Mouse (Mus musculus) G1E (cell line): Measurements from ENCODE around the gene Tmtc2. TPM values are rescaled to one million over a fixed set of nuclear protein-coding genes. Genes with fewer than 3 reads are reported as not detected.

Experiments
- ATAC-seq: 2 replicates; pipeline ENCODE4 v1.8.0; 2016; ENCODE audit warnings: mild to moderate bottlenecking; ENCODE audit not compliant: insufficient number of reproducible peaks, poor library complexity, low FRiP score, severe bottlenecking; ENCODE audit errors: extremely low read depth
- DNase-seq: peaks from one replicate; pipeline ENCODE4 v3.0.0; 2012; ENCODE audit warnings: low spot score
- H3K27me3 ChIP-seq: 2 replicates; pipeline ENCODE4 v1.6.1; 2012; ENCODE audit warnings: mild to moderate bottlenecking, low read length, inconsistent platforms; ENCODE audit not compliant: insufficient read depth
- H3K36me3 ChIP-seq: replicated peaks from 2 replicates; pipeline ENCODE3; 2012; ENCODE audit warnings: mild to moderate bottlenecking, inconsistent platforms
- H3K4me1 ChIP-seq: 2 replicates; pipeline ENCODE4 v1.6.1; 2012; ENCODE audit warnings: low read depth, low read length, inconsistent platforms, mixed read lengths; ENCODE audit not compliant: insufficient read depth
- H3K4me3 ChIP-seq: 2 replicates; pipeline ENCODE4 v1.5.1; 2012; ENCODE audit warnings: low read depth, mild to moderate bottlenecking, inconsistent platforms, low read length, moderate library complexity, mixed read lengths
- H3K9me3 ChIP-seq: replicated peaks from 2 replicates; pipeline ENCODE4 v1.6.1; 2012; ENCODE audit warnings: inconsistent platforms
- CTCF ChIP-seq: IDR thresholded peaks from 2 replicates; pipeline ENCODE4 v1.5.1; 2012; ENCODE audit warnings: low read depth, low read length, inconsistent platforms, mixed read lengths
- GATA1 ChIP-seq: IDR thresholded peaks from 2 replicates; pipeline ENCODE4 v1.6.1; 2012; ENCODE audit warnings: borderline replicate concordance, low read length, inconsistent platforms, mixed read lengths
- GATA2 ChIP-seq: IDR thresholded peaks from 2 replicates; pipeline ENCODE4 v1.6.1; 2012; ENCODE audit warnings: low read depth, low read length, inconsistent platforms, borderline replicate concordance
- POLR2AphosphoS5 ChIP-seq: IDR thresholded peaks from 2 replicates; pipeline ENCODE4 v1.6.1; 2012; ENCODE audit warnings: low read depth, low read length, inconsistent platforms; ENCODE audit not compliant: insufficient replicate concordance
- TAL1 ChIP-seq: conservative IDR thresholded peaks from 2 replicates; pipeline ENCODE4 v1.6.1; 2012; ENCODE audit warnings: low read depth, low read length, inconsistent platforms, mixed read lengths
- polyA plus RNA-seq: library from polyadenylated mRNA; stranded (reverse); fragments of >175 nt; gene quantifications from 2 replicates; pipeline ENCODE4 v1.2.3, GENCODE M21; 2012
- total RNA-seq, 2 experiments: library from RNA; stranded (forward) in 1 of 2; stranded (reverse) in 1 of 2; fragments of 200-1000 nt in 1 of 2; fragments of >200 nt in 1 of 2; fragmentation: Nextera tagmentation in 1 of 2; gene quantifications; 2 replicates each; pipeline ENCODE4 v1.2.3; 2014 to 2017

Tmtc2 gene
- total and polyA plus RNA-seq, 3 experiments: 0.86 to 14.4 (median 5.3) TPM

- no peak for ATAC-seq
- no peak overlapping the region for H3K4me3 ChIP-seq
- H3K27me3 ChIP-seq: no peaks in the 10 kb centered on the region
- no peaks in the 10 kb centered on the region for H3K9me3 ChIP-seq
- TF ChIP-seq TAL1 (no peak), CTCF (no peak), POLR2AphosphoS5 (no peak), GATA2 (no peak), GATA1 (no peak)
- no peak for DNase-seq
- H3K36me3 ChIP-seq: no peaks in the 10 kb centered on the region
- peaks cover 17% of the 10 kb centered on the region for H3K4me1 ChIP-seq
These were observed 55.0 kb downstream of the Tmtc2 start for GRCm38 (mm10) chr10:105519154-105519806.

GRCm38 (mm10) chr10:105518144-105518543 is 56.1 kb downstream of the Tmtc2 start:
- no peak for DNase-seq
- no peaks in the 10 kb centered on the region for H3K9me3 ChIP-seq
- TF ChIP-seq TAL1 (no peak), GATA2 (no peak), CTCF (no peak), GATA1 (no peak), POLR2AphosphoS5 (no peak)
- no peaks in the 10 kb centered on the region for H3K27me3 ChIP-seq
- H3K4me1 ChIP-seq: peaks cover 18% of the 10 kb centered on the region
- H3K36me3 ChIP-seq: no peaks in the 10 kb centered on the region
- ATAC-seq: no peak
- no peak overlapping the region for H3K4me3 ChIP-seq

GRCm38 (mm10) chr10:105513777-105514322 is 60.4 kb downstream of the Tmtc2 start:
- Histone ChIP-seq H3K27me3 (no peaks in the 10 kb centered on the region), H3K4me1 (peaks cover 16% of the 10 kb centered on the region), H3K4me3 (no peak overlapping the region), H3K36me3 (no peaks in the 10 kb centered on the region), H3K9me3 (no peaks in the 10 kb centered on the region)
- ATAC-seq: peak; percentile 73
- DNase-seq: no peak
- TF ChIP-seq TAL1 (0 out of 2 replicates have a peak, but pooled peaks have one; percentile 19), GATA1 (no peak), CTCF (no peak), POLR2AphosphoS5 (no peak)

GRCm38 (mm10) chr10:105509896-105510272 is 64.4 kb downstream of the Tmtc2 start:
- no peaks in the 10 kb centered on the region for H3K9me3 ChIP-seq
- H3K27me3 ChIP-seq: no peaks in the 10 kb centered on the region
- no peak for TF ChIP-seq POLR2AphosphoS5
- no peak for TF ChIP-seq CTCF
- TF ChIP-seq TAL1: no peak
- TF ChIP-seq GATA1: no peak
- no peak overlapping the region for H3K4me3 ChIP-seq
- peaks cover 15% of the 10 kb centered on the region for H3K36me3 ChIP-seq
- peaks cover 45% of the 10 kb centered on the region for H3K4me1 ChIP-seq
- ATAC-seq: no peak
- DNase-seq: no peak

- no peak for TF ChIP-seq POLR2AphosphoS5
- TF ChIP-seq GATA2: no peak
- no peak for TF ChIP-seq TAL1
- no peak for TF ChIP-seq GATA1
- no peak for TF ChIP-seq CTCF
- Histone ChIP-seq H3K4me1 (peaks cover 48% of the 10 kb centered on the region), H3K27me3 (no peaks in the 10 kb centered on the region), H3K36me3 (peaks cover 15% of the 10 kb centered on the region), H3K4me3 (no peak overlapping the region), H3K9me3 (no peaks in the 10 kb centered on the region)
- DNase-seq (no peak), ATAC-seq (no peak)
These were observed 64.9 kb downstream of the Tmtc2 start for GRCm38 (mm10) chr10:105509146-105509895.

GRCm38 (mm10) chr10:105507982-105508786 is 66.1 kb downstream of the Tmtc2 start:
- H3K27me3 ChIP-seq: no peaks in the 10 kb centered on the region
- H3K4me3 ChIP-seq: no peak overlapping the region; the same call in 1 of the 2 replicates
- ATAC-seq: peak; percentile 35; the same call in 1 of the 2 replicates
- peaks cover 15% of the 10 kb centered on the region for H3K36me3 ChIP-seq
- no peaks in the 10 kb centered on the region for H3K9me3 ChIP-seq
- no peak for TF ChIP-seq CTCF
- no peak for TF ChIP-seq GATA2
- no peak for TF ChIP-seq TAL1
- TF ChIP-seq POLR2AphosphoS5: no peak
- TF ChIP-seq GATA1: no peak
- DNase-seq: peak; percentile 44
- peaks cover 48% of the 10 kb centered on the region for H3K4me1 ChIP-seq
